16 mouse cellular contexts compared by ENCODE assay signal in genomic region chr4:29500844-29501243, GRCm38 (mm10).
"Had no signal": no experiment of that assay in that cellular context is flagged by ENCODE, and none has a peak within 500 bp of the region (broad histone marks: within the 10 kb centered on the region; RNA-seq: fewer than 3 reads in every experiment).

No protein-coding gene starts in this region.

- ATAC-seq: liver, embryonic 12.5 days; midbrain, embryonic 16.5 days had no signal

- H3K4me1 ChIP-seq: liver, embryonic 12.5 days; midbrain, embryonic 10.5 days; midbrain, embryonic 12.5 days; neural tube, embryonic 12.5 days; stomach, embryonic 15.5 days had no signal

- H3K36me3 ChIP-seq: liver, embryonic 12.5 days; midbrain, embryonic 10.5 days; midbrain, embryonic 12.5 days; neural tube, embryonic 12.5 days; stomach, embryonic 15.5 days had no signal

- H3K27ac ChIP-seq: liver, embryonic 12.5 days; liver, embryonic 14.5 days; midbrain, embryonic 10.5 days; midbrain, embryonic 12.5 days; neural tube, embryonic 12.5 days; stomach, embryonic 15.5 days; stomach, postnatal 0 days had no signal

- H3K9ac ChIP-seq: liver, embryonic 12.5 days; liver, embryonic 14.5 days; midbrain, embryonic 12.5 days; neural tube, embryonic 12.5 days; stomach, embryonic 15.5 days had no signal

- DNase-seq: lung, adult 18-20 months; lung, postnatal 14 days; lung, postnatal 4 days; midbrain, embryonic 14.5 days; right cerebral cortex, postnatal 14 days; thymus, adult 2 months; thymus, postnatal 25 days; thymus, postnatal 4 days had no signal

- H3K27me3 ChIP-seq: liver, embryonic 12.5 days; midbrain, embryonic 12.5 days; neural tube, embryonic 12.5 days; stomach, embryonic 15.5 days had no signal

- H3K4me2 ChIP-seq: liver, embryonic 12.5 days; midbrain, embryonic 12.5 days; neural tube, embryonic 12.5 days; stomach, embryonic 15.5 days had no signal

- H3K9me3 ChIP-seq: liver, embryonic 12.5 days; midbrain, embryonic 10.5 days; midbrain, embryonic 12.5 days; neural tube, embryonic 12.5 days; stomach, embryonic 15.5 days had no signal

- H3K4me3 ChIP-seq: liver, embryonic 12.5 days; midbrain, embryonic 10.5 days; midbrain, embryonic 12.5 days; neural tube, embryonic 12.5 days; stomach, embryonic 15.5 days had no signal
